Mouse (Mus musculus) layer of hippocampus, adult 2 months (tissue): ENCODE results near the gene Nxpe3. TPM values are rescaled to one million over a fixed set of nuclear protein-coding genes. Genes with fewer than 3 reads are reported as not detected.
A peak's percentile ranks its signal among the peaks of the same experiment; 100 is the strongest.
"Not testable (repeated sequence)": the region's sequence is repeated elsewhere in the genome, so short reads cannot be mapped to it uniquely, and the experiment has no call there.

ENCODE experiments used
- DNase-seq, 2 experiments: peaks; one replicate each; pipeline ENCODE4 v3.0.0; 2022; ENCODE audit warnings: low spot score in 2 of 2
- H3K27ac ChIP-seq: fragments of 200-600 bp; 2 replicates; pipeline ENCODE4 v1.8.1; 2022
- H3K4me3 ChIP-seq: fragments of 200-600 bp; 2 replicates; pipeline ENCODE4 v1.8.1; 2022; ENCODE audit warnings: mild to moderate bottlenecking
- CTCF ChIP-seq: fragments of 200-600 bp; conservative IDR thresholded peaks from 2 replicates; pipeline ENCODE4 v1.8.1; 2022; ENCODE audit warnings: antibody characterized with exemption, mild to moderate bottlenecking, moderate library complexity
- total RNA-seq, 2 experiments: library from RNA; stranded (reverse); gene quantifications; 2 replicates each; pipeline ENCODE4 v1.2.3; 2021

The Nxpe3 gene
- total RNA-seq, 2 experiments from 2014 or later: 11.6 to 11.7 TPM

DNA sequence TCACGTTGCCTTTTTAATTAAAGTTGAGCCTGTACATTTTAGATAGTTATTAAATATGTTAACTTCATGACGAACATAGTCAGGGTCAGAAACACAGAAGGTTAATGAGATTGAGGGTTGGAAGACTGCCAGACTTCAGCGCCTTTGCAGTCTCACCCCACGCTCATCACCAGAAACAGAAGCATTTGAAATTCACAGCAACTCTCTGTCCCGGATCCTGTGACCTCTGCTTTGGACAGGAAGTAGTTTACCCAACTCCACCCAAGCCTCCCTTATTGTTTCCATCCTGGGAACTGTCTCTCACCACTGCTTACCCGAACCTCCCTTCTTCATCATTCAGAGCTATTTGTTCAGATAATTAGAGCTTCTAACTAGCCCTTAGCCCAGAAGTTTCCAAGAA is 19.1 kb downstream of the Nxpe3 start:
- H3K4me3 ChIP-seq: no peak overlapping the region
- no peak for DNase-seq
- no peak overlapping the region for H3K27ac ChIP-seq
- no peak for TF ChIP-seq CTCF

DNA sequence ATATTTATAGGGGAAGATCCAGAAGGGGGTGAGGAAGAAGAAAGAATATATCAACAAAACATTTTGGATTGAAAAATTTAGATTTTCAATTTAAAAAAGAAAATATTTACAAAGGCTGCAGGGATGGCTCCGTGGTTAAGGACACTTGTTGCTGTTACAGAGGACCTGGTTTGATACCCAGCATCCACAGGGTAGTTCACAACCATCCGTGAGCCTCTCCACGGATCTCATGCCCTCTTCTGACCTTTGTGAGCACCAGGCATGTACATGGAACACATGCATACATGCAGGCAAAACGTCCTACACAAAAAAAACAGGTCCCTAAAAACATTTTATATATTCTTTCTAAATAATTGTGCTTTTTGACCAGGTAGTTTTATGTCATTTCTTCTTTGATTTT is 31.3 kb downstream of the Nxpe3 start:
- Histone ChIP-seq H3K4me3 (no peak overlapping the region), H3K27ac (no peak overlapping the region)
- no peak for TF ChIP-seq CTCF
- no peak for DNase-seq

- Histone ChIP-seq H3K27ac (no peak overlapping the region), H3K4me3 (peak overlapping the region; percentile 35)
- DNase-seq: peak; percentile 69 to 71
- TF ChIP-seq CTCF: peak; percentile 97
These were observed 31.8 kb downstream of the Nxpe3 start for GRCm38 (mm10) chr16:55863149-55863815.

- no peak overlapping the region for H3K27ac ChIP-seq
- no peak overlapping the region for H3K4me3 ChIP-seq
- TF ChIP-seq CTCF: no peak
- DNase-seq: no peak
These were observed 34.0 kb downstream of the Nxpe3 start for GRCm38 (mm10) chr16:55861104-55861503.

DNA sequence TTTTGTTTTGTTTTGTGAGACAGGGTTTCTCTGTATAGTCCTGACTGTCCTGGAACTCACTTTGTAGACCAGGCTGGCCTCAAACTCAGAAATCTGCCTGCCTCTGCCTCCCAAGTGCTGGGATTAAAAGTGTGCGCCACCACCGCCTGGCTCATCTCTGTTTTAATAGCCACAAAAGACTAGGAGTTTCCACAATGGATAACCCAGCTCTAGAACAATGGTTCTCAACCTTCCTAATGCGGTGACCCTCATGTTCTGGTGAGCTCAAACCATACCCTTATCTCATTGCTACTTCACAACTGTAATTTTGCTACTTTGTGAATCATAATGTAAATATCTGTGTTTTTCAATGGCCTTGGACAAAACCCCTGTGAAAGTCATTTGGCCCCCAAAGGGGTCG is 35.7 kb downstream of the Nxpe3 start:
- DNase-seq, H3K27ac ChIP-seq: not testable (repeated sequence)

GRCm38 (mm10) chr16:55858465-55858864 is 36.6 kb downstream of the Nxpe3 start:
- TF ChIP-seq CTCF: peak; percentile 87
- H3K27ac ChIP-seq: no peak overlapping the region
- no peak overlapping the region for H3K4me3 ChIP-seq
- peak; percentile 46 to 68 for DNase-seq

More for the DNA sequence above, 35.7 kb downstream of the Nxpe3 start:
- not testable (repeated sequence) for H3K4me3 ChIP-seq

- peak; percentile 71 to 84 for DNase-seq
- Histone ChIP-seq H3K27ac (no peak overlapping the region), H3K4me3 (no peak overlapping the region)
- TF ChIP-seq CTCF: peak; percentile 93
These were observed 42.0 kb downstream of the Nxpe3 start for GRCm38 (mm10) chr16:55852943-55853727.

GRCm38 (mm10) chr16:55852515-55852914 is 42.6 kb downstream of the Nxpe3 start:
- TF ChIP-seq CTCF: no peak
- no peak for DNase-seq
- Histone ChIP-seq H3K4me3 (no peak overlapping the region), H3K27ac (no peak overlapping the region)

- Histone ChIP-seq H3K4me3 (no peak overlapping the region), H3K27ac (no peak overlapping the region)
- no peak for TF ChIP-seq CTCF
- DNase-seq: no peak
These were observed 44.6 kb downstream of the Nxpe3 start for GRCm38 (mm10) chr16:55850485-55850884.

GRCm38 (mm10) chr16:55847679-55848078 is 47.4 kb downstream of the Nxpe3 start:
- TF ChIP-seq CTCF: no peak
- Histone ChIP-seq H3K27ac (no peak overlapping the region), H3K4me3 (no peak overlapping the region)
- no peak for DNase-seq

- TF ChIP-seq CTCF: no peak
- no peak overlapping the region for H3K4me3 ChIP-seq
- DNase-seq: no peak
- H3K27ac ChIP-seq: no peak overlapping the region
These were observed 50.2 kb downstream of the Nxpe3 start for GRCm38 (mm10) chr16:55844847-55845246.

GRCm38 (mm10) chr16:55843919-55844318 is 51.2 kb downstream of the Nxpe3 start:
- no peak for DNase-seq
- no peak for TF ChIP-seq CTCF
- no peak overlapping the region for H3K27ac ChIP-seq
- no peak overlapping the region for H3K4me3 ChIP-seq

GRCm38 (mm10) chr16:55843134-55843533 is 52.0 kb downstream of the Nxpe3 start:
- no peak overlapping the region for H3K4me3 ChIP-seq
- TF ChIP-seq CTCF: no peak
- H3K27ac ChIP-seq: no peak overlapping the region
- DNase-seq: no peak

- no peak for DNase-seq
- no peak overlapping the region for H3K27ac ChIP-seq
- TF ChIP-seq CTCF: no peak
These were observed 53.6 kb downstream of the Nxpe3 start for GRCm38 (mm10) chr16:55841506-55841905.

More at GRCm38 (mm10) chr16:55841506-55841905, 53.6 kb downstream of the Nxpe3 start:
- no peak overlapping the region for H3K4me3 ChIP-seq
